Mouse (Mus musculus): ENCODE results near the gene BC017158. TPM values are rescaled to one million over a fixed set of nuclear protein-coding genes. Genes with fewer than 3 reads are reported as not detected.

BC017158 gene
- total RNA-seq, 4 experiments from 2014 or later: 25.7 to 29.4 (median 28.9) TPM

GRCm38 (mm10) chr7:128236426-128236825 is 61.5 kb downstream of the BC017158 start:
- DNase-seq (ENCODE audit: low spot score in 2 of 2): no peak

GRCm38 (mm10) chr7:128235481-128235880 is 62.5 kb downstream of the BC017158 start:
- no peak for DNase-seq (ENCODE audit: low spot score in 2 of 2)

GRCm38 (mm10) chr7:128234796-128235195 is 63.2 kb downstream of the BC017158 start:
- no peak for DNase-seq (ENCODE audit: low spot score in 2 of 2)

GRCm38 (mm10) chr7:128231741-128232140 is 66.2 kb downstream of the BC017158 start:
- DNase-seq (ENCODE audit: low spot score in 2 of 2): no peak

Small RNA genes lying within 50 kb of the gene (microRNA-seq; reads per million reads assigned to microRNA genes)
- 1.1 to 3.3 reads per million in 2 experiments for gene Mir3103

Other genes starting within 250 kb of the BC017158 start
- 10 to 100 TPM; 11.2 to 21.7 (median 15.7) TPM for gene Itgam, start 235.5 kb downstream of the BC017158 start, total RNA-seq (2022)
- gene Gm49368, start 235.5 kb downstream of the BC017158 start, total RNA-seq (2022): under 1 TPM in 2 of 4 experiments, not detected in 2; 0.14 to 0.18 TPM
- gene Itgax, start 168.6 kb downstream of the BC017158 start, total RNA-seq (2022): 10 to 100 TPM in 2 of 4 experiments, under 1 TPM in 2; 0.26 to 22.1 (median 9.0) TPM
- gene Itgad, start 143.8 kb downstream of the BC017158 start, total RNA-seq (2022): 1 to 10 TPM in 1 of 4 experiments, under 1 TPM in 1, not detected in 2; 0.66 to 1.4 TPM
- gene Cox6a2, start 91.8 kb downstream of the BC017158 start, total RNA-seq (2022): 10 to 100 TPM in 2 of 4 experiments, 1 to 10 TPM in 2; 4.5 to 14.1 (median 9.5) TPM
- gene Armc5, start 60.8 kb downstream of the BC017158 start, total RNA-seq (2022): 10 to 100 TPM; 14.2 to 16.8 (median 14.9) TPM
- gene 9130023H24Rik, start 60.1 kb downstream of the BC017158 start, total RNA-seq (2022): 1 to 10 TPM; 3.9 to 5.0 (median 4.4) TPM
- gene Tgfb1i1, start 51.4 kb downstream of the BC017158 start, total RNA-seq (2022): 10 to 100 TPM; 16.0 to 17.2 (median 16.5) TPM
- not detected for gene Slc5a2, start 32.5 kb downstream of the BC017158 start, total RNA-seq (2022)
- gene Rgs10, start 120.6 kb upstream of the BC017158 start, total RNA-seq (2022): 10 to 100 TPM; 50.1 to 65.5 (median 59.0) TPM
- 100 to 1,000 TPM in 1 of 4 experiments, 10 to 100 TPM in 3; 95.4 to 105 (median 96.3) TPM for gene Tial1, start 163.5 kb upstream of the BC017158 start, total RNA-seq (2022)
- gene Bag3, start 225.4 kb upstream of the BC017158 start, total RNA-seq (2022): 10 to 100 TPM in 1 of 4 experiments, 1 to 10 TPM in 3; 8.2 to 10.2 (median 9.3) TPM